Mouse (Mus musculus): ENCODE data around the gene Wipf3. TPM values are rescaled to one million over a fixed set of nuclear protein-coding genes. Genes with fewer than 3 reads are reported as not detected.

Wipf3 gene
- total and polyA plus RNA-seq, 3 experiments, result 0.64 to 1.3 (median 1.2) TPM

- no peak overlapping the region for H3K9ac ChIP-seq (ENCODE audit: insufficient read depth, low read depth)
- in situ Hi-C loops (cut with MboI; ENCODE audit: low pct_ligation_motif_present, low pct_unique_long_range_greater_than_20kb, low sequenced_read_pairs), result no loop called here
- H3K27ac ChIP-seq (ENCODE audit: insufficient read depth, low read depth), result no peak overlapping the region
- H3K4me3 ChIP-seq (replicated peaks in 1 of 3; ENCODE audit: low read depth in 2 of 3, low read length in 2 of 3, poor library complexity in 1 of 3), result no peak overlapping the region
- H3K9me3 ChIP-seq (replicated peaks; ENCODE audit: low read length), result peaks cover 3% of the 10 kb centered on the region
- H3K79me2 ChIP-seq (replicated peaks; ENCODE audit: control insufficient read depth, extremely low read depth, insufficient read depth, poor library complexity, severe bottlenecking), result no peaks in the 10 kb centered on the region
- no peak overlapping the region for H3K4me2 ChIP-seq (ENCODE audit: insufficient read depth, low read depth, poor library complexity, severe bottlenecking)
- H3K27me3 ChIP-seq (replicated peaks), result no peaks in the 10 kb centered on the region
- no peaks in the 10 kb centered on the region for H3K36me3 ChIP-seq (replicated peaks in 1 of 2; ENCODE audit: control insufficient read depth in 1 of 2, insufficient read depth in 1 of 2, low read length in 1 of 2)
- dilution Hi-C loops (cut with MboI; ENCODE audit: extremely low pct_ligation_motif_present, extremely low pct_unique_long_range_greater_than_20kb, low sequenced_read_pairs), result no loop called here
- H3K4me1 ChIP-seq (ENCODE audit: control insufficient read depth in 1 of 2, insufficient read depth in 2 of 2), result peaks cover 12 to 40% of the 10 kb centered on the region in 2 experiments
- TF ChIP-seq USF2 (conservative IDR thresholded peaks at IDR 0.05; ENCODE audit: low read depth, low read length) (no peak), CHD1 (IDR thresholded peaks at IDR 0.05; ENCODE audit: low read depth, low read length) (no peak), RAD21 (IDR thresholded peaks at IDR 0.05; ENCODE audit: low read depth, low read length) (no peak), CHD2 (IDR thresholded peaks at IDR 0.05; ENCODE audit: low read length) (no peak), ZKSCAN1 (IDR thresholded peaks at IDR 0.05; ENCODE audit: borderline replicate concordance, low read depth, low read length) (no peak), HCFC1 (IDR thresholded peaks at IDR 0.05; ENCODE audit: low read depth, low read length) (no peak), MAFK (IDR thresholded peaks at IDR 0.05; ENCODE audit: insufficient replicate concordance, low read length) (no peak), MEF2A (IDR thresholded peaks at IDR 0.05; ENCODE audit: borderline replicate concordance, low read depth, low read length) (no peak)
- no peak for DNase-seq (ENCODE audit: extremely low read depth)
These were observed 34.5 kb downstream of the Wipf3 start for GRCm38 (mm10) chr6:54463701-54464458.

GRCm38 (mm10) chr6:54464926-54465325 is 35.5 kb downstream of the Wipf3 start:
- H3K4me3 ChIP-seq (replicated peaks in 1 of 3; ENCODE audit: low read depth in 2 of 3, low read length in 2 of 3, poor library complexity in 1 of 3), result no peak overlapping the region
- no peak overlapping the region for H3K9ac ChIP-seq (ENCODE audit: insufficient read depth, low read depth)
- no peak for DNase-seq (ENCODE audit: extremely low read depth)
- in situ Hi-C loops (cut with MboI; ENCODE audit: low pct_ligation_motif_present, low pct_unique_long_range_greater_than_20kb, low sequenced_read_pairs) (no loop called here), dilution Hi-C loops (cut with MboI; ENCODE audit: extremely low pct_ligation_motif_present, extremely low pct_unique_long_range_greater_than_20kb, low sequenced_read_pairs) (no loop called here)
- H3K9me3 ChIP-seq (replicated peaks; ENCODE audit: low read length), result peaks cover 3% of the 10 kb centered on the region
- no peak overlapping the region for H3K27ac ChIP-seq (ENCODE audit: insufficient read depth, low read depth)
- H3K79me2 ChIP-seq (replicated peaks; ENCODE audit: control insufficient read depth, extremely low read depth, insufficient read depth, poor library complexity, severe bottlenecking), result no peaks in the 10 kb centered on the region
- H3K4me1 ChIP-seq (ENCODE audit: control insufficient read depth in 1 of 2, insufficient read depth in 2 of 2), result peaks cover 12 to 30% of the 10 kb centered on the region in 2 experiments
- no peak overlapping the region for H3K4me2 ChIP-seq (ENCODE audit: insufficient read depth, low read depth, poor library complexity, severe bottlenecking)
- TF ChIP-seq CHD2 (IDR thresholded peaks at IDR 0.05; ENCODE audit: low read length), result no peak
- TF ChIP-seq RCOR1 (conservative IDR thresholded peaks at IDR 0.05; ENCODE audit: low read depth, low read length), result no peak
- no peak for TF ChIP-seq BHLHE40 (IDR thresholded peaks at IDR 0.05; ENCODE audit: low read depth, low read length)
- TF ChIP-seq ELF1 (IDR thresholded peaks at IDR 0.05; ENCODE audit: low read depth, low read length), result no peak
- TF ChIP-seq SIN3A (IDR thresholded peaks at IDR 0.05; ENCODE audit: low read length), result no peak
- TF ChIP-seq KAT2A (IDR thresholded peaks at IDR 0.05; ENCODE audit: insufficient replicate concordance, low read length), result no peak
- TF ChIP-seq JUND (conservative IDR thresholded peaks at IDR 0.05; ENCODE audit: low read depth, low read length), result no peak
- no peak for TF ChIP-seq MAFK (IDR thresholded peaks at IDR 0.05; ENCODE audit: insufficient replicate concordance, low read length)
- TF ChIP-seq ZNF384 (IDR thresholded peaks at IDR 0.05; ENCODE audit: low read depth, low read length), result no peak
- no peak for TF ChIP-seq GABPA (IDR thresholded peaks at IDR 0.05; ENCODE audit: insufficient replicate concordance, low read depth, low read length)
- no peak for TF ChIP-seq JUN (IDR thresholded peaks at IDR 0.05; ENCODE audit: insufficient read depth, low read depth, low read length)
- no peak for TF ChIP-seq USF2 (conservative IDR thresholded peaks at IDR 0.05; ENCODE audit: low read depth, low read length)
- no peak for TF ChIP-seq ZC3H11A (IDR thresholded peaks at IDR 0.05; ENCODE audit: low read depth, low read length)
- TF ChIP-seq ZMIZ1 (IDR thresholded peaks at IDR 0.05; ENCODE audit: low read depth, low read length), result no peak
- no peak for TF ChIP-seq SMC3 (IDR thresholded peaks at IDR 0.05; ENCODE audit: low read depth, low read length)
- no peak for TF ChIP-seq NELFE (IDR thresholded peaks at IDR 0.05; ENCODE audit: low read depth, low read length)
- H3K36me3 ChIP-seq (replicated peaks in 1 of 2; ENCODE audit: control insufficient read depth in 1 of 2, insufficient read depth in 1 of 2, low read length in 1 of 2), result no peaks in the 10 kb centered on the region
- no peaks in the 10 kb centered on the region for H3K27me3 ChIP-seq (replicated peaks)
